Mouse (Mus musculus): ENCODE results near the gene Clec18a. TPM values are rescaled to one million over a fixed set of nuclear protein-coding genes. Genes with fewer than 3 reads are reported as not detected.
"Not testable (repeated sequence)": the region's sequence is repeated elsewhere in the genome, so short reads cannot be mapped to it uniquely, and the experiment has no call there.

Gene Clec18a
- not detected in 2 replicates for total RNA-seq (2017)

- ATAC-seq (replicated peaks in 1 of 2; ENCODE audit: insufficient read depth in 1 of 2, low FRiP score in 2 of 2, low TSS enrichment in 1 of 2, low read depth in 1 of 2, poor library complexity in 2 of 2, severe bottlenecking in 2 of 2) = not testable (repeated sequence)
These were observed at the start of gene Clec18a for GRCm38 (mm10) chr8:111092326-111092725. Gene Clec18a (minus strand): TSS chr8:111092426.

DNA sequence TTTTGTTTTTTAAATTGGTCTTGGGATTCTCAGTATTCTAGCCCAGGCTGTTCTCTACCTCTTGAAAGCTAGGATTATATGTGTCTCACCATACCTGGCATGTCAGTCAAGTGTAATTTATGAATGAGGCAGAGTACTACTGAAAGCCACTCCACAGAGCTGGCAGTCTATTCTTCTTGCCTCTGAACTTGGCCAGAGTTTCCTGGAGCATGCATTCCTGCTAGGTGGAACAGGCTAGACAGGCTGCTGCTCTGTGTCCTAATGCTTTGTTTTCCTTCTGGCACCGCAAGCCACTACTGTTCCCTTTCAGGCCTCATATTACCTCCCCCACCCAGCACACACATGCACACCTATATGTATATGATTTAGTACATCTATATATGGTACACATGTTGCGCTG is 38.5 kb upstream of the Clec18a start:
- no peak for ATAC-seq (replicated peaks in 1 of 2; ENCODE audit: insufficient read depth in 1 of 2, low FRiP score in 2 of 2, low TSS enrichment in 1 of 2, low read depth in 1 of 2, poor library complexity in 2 of 2, severe bottlenecking in 2 of 2)

- no peak for ATAC-seq (replicated peaks in 1 of 2; ENCODE audit: insufficient read depth in 1 of 2, low FRiP score in 2 of 2, low TSS enrichment in 1 of 2, low read depth in 1 of 2, poor library complexity in 2 of 2, severe bottlenecking in 2 of 2)
These were observed 27.3 kb upstream of the Clec18a start for GRCm38 (mm10) chr8:111119481-111119880.

DNA sequence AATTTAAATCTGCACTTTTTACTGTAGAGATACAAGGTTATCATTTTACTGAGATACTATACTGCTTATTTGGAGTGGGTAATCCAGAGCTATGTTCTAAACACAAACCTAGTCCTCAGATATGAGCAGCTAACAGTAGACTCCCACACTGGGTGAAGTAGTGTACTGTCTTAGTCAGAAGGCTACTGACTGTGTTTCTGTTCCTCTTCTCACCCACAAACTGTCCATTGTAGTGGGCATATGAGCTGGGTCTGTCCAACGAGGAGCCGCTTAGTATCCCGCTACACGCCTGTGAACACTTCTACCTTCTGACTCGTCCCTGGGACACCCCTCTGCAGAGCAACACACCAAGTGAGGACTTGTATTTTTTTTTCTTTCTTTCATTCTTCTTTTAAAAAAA is 22.7 kb upstream of the Clec18a start:
- ATAC-seq (replicated peaks in 1 of 2; ENCODE audit: insufficient read depth in 1 of 2, low FRiP score in 2 of 2, low TSS enrichment in 1 of 2, low read depth in 1 of 2, poor library complexity in 2 of 2, severe bottlenecking in 2 of 2) = no peak

- ATAC-seq (replicated peaks in 1 of 2; ENCODE audit: insufficient read depth in 1 of 2, low FRiP score in 2 of 2, low TSS enrichment in 1 of 2, low read depth in 1 of 2, poor library complexity in 2 of 2, severe bottlenecking in 2 of 2) = peak in 1 of 2 experiments; percentile 28; a peak in 2 of 4 replicates
These were observed 2.6 kb upstream of the Clec18a start for GRCm38 (mm10) chr8:111094719-111095302.

GRCm38 (mm10) chr8:111093865-111094718 is 1.9 kb upstream of the Clec18a start, which contains the start of gene Pdpr:
Gene Pdpr (plus strand): TSS chr8:111094630.
- ATAC-seq (replicated peaks in 1 of 2; ENCODE audit: insufficient read depth in 1 of 2, low FRiP score in 2 of 2, low TSS enrichment in 1 of 2, low read depth in 1 of 2, poor library complexity in 2 of 2, severe bottlenecking in 2 of 2) = peak; percentile 68 to 87

DNA sequence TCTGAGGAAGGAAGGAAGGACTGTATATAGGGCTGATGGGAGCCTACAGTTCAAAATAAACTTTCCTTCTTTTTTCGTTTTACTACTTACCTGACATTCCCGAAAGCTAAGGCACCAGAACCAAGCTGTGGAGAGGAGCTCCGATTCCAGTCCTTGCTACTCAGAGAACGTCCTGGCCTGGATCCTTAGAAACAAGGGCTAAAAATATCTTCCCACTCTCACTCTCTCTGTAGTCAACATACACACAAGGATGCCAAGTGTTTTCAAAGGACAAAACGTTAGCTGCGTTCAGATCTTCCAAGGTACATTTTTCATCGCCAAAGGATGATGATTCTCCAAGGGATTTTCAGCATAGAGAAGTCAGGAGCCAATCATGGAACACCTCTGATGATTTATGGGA is 520 bp downstream of the Clec18a start:
- ATAC-seq (replicated peaks in 1 of 2; ENCODE audit: insufficient read depth in 1 of 2, low FRiP score in 2 of 2, low TSS enrichment in 1 of 2, low read depth in 1 of 2, poor library complexity in 2 of 2, severe bottlenecking in 2 of 2) = no peak

GRCm38 (mm10) chr8:111090126-111090525 is 2.1 kb downstream of the Clec18a start:
- peak; percentile 63 to 67; a peak in 3 of 4 replicates for ATAC-seq (replicated peaks in 1 of 2; ENCODE audit: insufficient read depth in 1 of 2, low FRiP score in 2 of 2, low TSS enrichment in 1 of 2, low read depth in 1 of 2, poor library complexity in 2 of 2, severe bottlenecking in 2 of 2)

- not testable (repeated sequence) for ATAC-seq (replicated peaks in 1 of 2; ENCODE audit: insufficient read depth in 1 of 2, low FRiP score in 2 of 2, low TSS enrichment in 1 of 2, low read depth in 1 of 2, poor library complexity in 2 of 2, severe bottlenecking in 2 of 2)
These were observed 8.3 kb downstream of the Clec18a start for GRCm38 (mm10) chr8:111083936-111084335.

DNA sequence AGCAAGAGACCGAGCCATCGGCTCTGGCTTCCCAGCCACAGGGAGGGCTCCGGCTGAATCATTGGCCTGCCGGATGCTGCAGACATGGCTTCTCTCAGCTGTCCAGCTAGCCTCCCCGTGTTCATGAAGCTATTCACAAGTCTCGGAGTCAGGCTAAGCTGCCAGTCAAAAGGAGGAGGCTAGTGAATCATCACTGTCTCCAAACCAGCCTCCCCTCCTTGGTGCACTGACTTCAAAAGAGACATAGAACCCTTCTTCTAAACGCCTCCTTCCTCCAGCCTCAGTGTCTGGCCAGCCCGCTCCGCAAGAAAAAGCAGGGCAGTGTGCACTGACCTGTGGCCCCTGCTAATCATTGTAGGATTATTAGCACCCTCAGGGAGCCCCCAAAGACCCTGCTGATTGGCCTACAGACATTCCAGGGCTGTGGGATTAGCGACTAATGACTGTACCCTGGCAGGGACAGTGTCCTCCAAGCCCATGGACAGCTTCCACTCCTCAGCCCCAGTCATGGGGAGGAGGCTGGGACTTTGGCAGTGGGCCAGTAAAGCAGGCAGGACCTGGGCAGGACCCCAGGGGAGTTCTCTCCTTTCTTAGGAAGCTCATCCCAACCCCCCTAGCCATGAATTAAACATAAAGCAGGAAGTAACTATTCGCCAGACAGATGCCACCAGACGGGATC is 10.5 kb downstream of the Clec18a start:
- no peak for ATAC-seq (replicated peaks in 1 of 2; ENCODE audit: insufficient read depth in 1 of 2, low FRiP score in 2 of 2, low TSS enrichment in 1 of 2, low read depth in 1 of 2, poor library complexity in 2 of 2, severe bottlenecking in 2 of 2)

GRCm38 (mm10) chr8:111079861-111080271 is 12.4 kb downstream of the Clec18a start:
- 0 out of 4 replicates have a peak, but pooled peaks of 1 of the 2 experiments have one; percentile 32 for ATAC-seq (replicated peaks in 1 of 2; ENCODE audit: insufficient read depth in 1 of 2, low FRiP score in 2 of 2, low TSS enrichment in 1 of 2, low read depth in 1 of 2, poor library complexity in 2 of 2, severe bottlenecking in 2 of 2)

- ATAC-seq (replicated peaks in 1 of 2; ENCODE audit: insufficient read depth in 1 of 2, low FRiP score in 2 of 2, low TSS enrichment in 1 of 2, low read depth in 1 of 2, poor library complexity in 2 of 2, severe bottlenecking in 2 of 2) = no peak
These were observed 12.8 kb downstream of the Clec18a start for GRCm38 (mm10) chr8:111079461-111079860.

- ATAC-seq (replicated peaks in 1 of 2; ENCODE audit: insufficient read depth in 1 of 2, low FRiP score in 2 of 2, low TSS enrichment in 1 of 2, low read depth in 1 of 2, poor library complexity in 2 of 2, severe bottlenecking in 2 of 2) = no peak
These were observed 16.3 kb downstream of the Clec18a start for GRCm38 (mm10) chr8:111075926-111076325.

DNA sequence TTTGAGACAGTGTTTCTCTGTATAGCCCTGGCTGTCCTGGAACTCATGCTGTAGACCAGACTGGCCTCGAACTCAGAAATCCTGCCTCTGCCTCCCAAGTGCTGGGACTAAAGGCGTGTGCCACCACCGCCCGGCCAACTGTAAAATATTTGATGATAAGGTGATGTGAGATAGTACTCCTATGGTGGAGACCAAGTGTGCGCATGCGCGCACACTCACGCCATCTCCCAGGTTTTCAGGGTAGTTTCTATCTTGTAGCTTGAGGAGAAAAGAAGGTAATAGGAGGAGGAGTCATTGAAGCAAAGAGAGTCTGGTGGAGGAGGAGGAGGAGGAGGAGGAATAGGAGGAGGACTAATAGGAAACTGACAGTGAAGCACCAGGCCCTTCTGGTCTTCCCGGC is 23.6 kb downstream of the Clec18a start:
- not testable (repeated sequence) for ATAC-seq (replicated peaks in 1 of 2; ENCODE audit: insufficient read depth in 1 of 2, low FRiP score in 2 of 2, low TSS enrichment in 1 of 2, low read depth in 1 of 2, poor library complexity in 2 of 2, severe bottlenecking in 2 of 2)

DNA sequence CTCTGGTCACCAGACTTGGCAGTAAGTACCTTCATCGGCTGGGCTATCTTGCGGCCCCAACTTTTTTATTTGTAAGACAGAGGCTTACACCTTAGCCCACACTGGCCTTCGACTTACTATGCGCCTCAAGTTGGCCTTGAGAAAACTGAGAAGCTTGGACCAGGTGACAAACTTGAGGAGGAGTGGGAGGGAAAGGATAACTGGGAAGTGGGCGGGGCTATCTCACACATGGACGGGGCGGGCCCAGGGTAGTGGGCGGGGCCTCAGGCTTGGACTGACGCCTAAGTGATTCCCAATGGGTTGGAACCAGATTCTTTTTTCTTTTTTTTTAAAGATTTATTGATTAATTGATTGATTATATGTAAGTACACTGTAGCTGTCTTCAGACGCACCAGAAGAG is 24.8 kb downstream of the Clec18a start:
- 0 out of 4 replicates have a peak, but pooled peaks of 1 of the 2 experiments have one; percentile 34 for ATAC-seq (replicated peaks in 1 of 2; ENCODE audit: insufficient read depth in 1 of 2, low FRiP score in 2 of 2, low TSS enrichment in 1 of 2, low read depth in 1 of 2, poor library complexity in 2 of 2, severe bottlenecking in 2 of 2)

- ATAC-seq (replicated peaks in 1 of 2; ENCODE audit: insufficient read depth in 1 of 2, low FRiP score in 2 of 2, low TSS enrichment in 1 of 2, low read depth in 1 of 2, poor library complexity in 2 of 2, severe bottlenecking in 2 of 2) = no peak
These were observed 25.9 kb downstream of the Clec18a start for GRCm38 (mm10) chr8:111066308-111066707.

DNA sequence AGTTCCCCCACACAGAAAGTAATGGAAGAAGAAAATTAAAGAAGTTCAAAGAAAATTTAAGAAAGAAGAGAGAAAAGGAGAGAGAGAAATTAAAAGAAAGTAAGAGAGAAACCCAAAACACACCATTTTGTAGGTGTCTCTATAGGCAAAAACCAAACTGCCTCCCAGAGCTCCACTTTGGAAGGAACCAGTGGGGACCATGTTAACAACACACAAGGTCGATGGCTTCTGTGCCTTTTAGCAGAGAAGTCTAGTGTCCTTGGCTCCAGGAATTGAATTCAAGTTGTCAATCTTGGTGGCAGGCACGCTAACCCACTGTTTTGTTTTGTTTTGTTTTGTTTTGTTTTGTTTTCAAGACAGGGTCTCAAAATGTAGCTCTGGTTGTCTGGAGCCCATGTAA is 29.3 kb downstream of the Clec18a start:
- no peak for ATAC-seq (replicated peaks in 1 of 2; ENCODE audit: insufficient read depth in 1 of 2, low FRiP score in 2 of 2, low TSS enrichment in 1 of 2, low read depth in 1 of 2, poor library complexity in 2 of 2, severe bottlenecking in 2 of 2)
